Mouse (Mus musculus) limb, embryonic 13.5 days (tissue): Measurements from ENCODE around the gene Foxi3. TPM values are rescaled to one million over a fixed set of nuclear protein-coding genes. Genes with fewer than 3 reads are reported as not detected.

Experiments
- ATAC-seq: fragments of 200-750 bp; cut with Nextera tagmentation; 2 replicates; pipeline ENCODE4 v1.8.0; 2017; ENCODE audit warnings: low read depth, moderate number of reproducible peaks, moderate TSS enrichment; ENCODE audit not compliant: low FRiP score
- H3K27ac ChIP-seq: fragments of 300-500 bp; sonication (generic); 2 replicates; pipeline ENCODE4 v1.5.1; 2015; ENCODE audit warnings: inconsistent platforms, mild to moderate bottlenecking, moderate library complexity
- H3K27me3 ChIP-seq: fragments of 300-500 bp; sonication (generic); 2 replicates; pipeline ENCODE4 v1.6.1; 2015; ENCODE audit warnings: mild to moderate bottlenecking, inconsistent platforms
- H3K36me3 ChIP-seq: fragments of 300-500 bp; sonication (generic); 2 replicates; pipeline ENCODE4 v1.6.1; 2015; ENCODE audit warnings: inconsistent platforms, mild to moderate bottlenecking, moderate library complexity
- H3K4me1 ChIP-seq: fragments of 300-500 bp; sonication (generic); 2 replicates; pipeline ENCODE4 v1.6.1; 2015; ENCODE audit warnings: inconsistent platforms
- H3K4me2 ChIP-seq: fragments of 300-500 bp; sonication (generic); replicated peaks from 2 replicates; pipeline ENCODE4 v1.6.1; 2015; ENCODE audit warnings: inconsistent platforms, mild to moderate bottlenecking, moderate library complexity
- H3K4me3 ChIP-seq: fragments of 300-500 bp; sonication (generic); 2 replicates; pipeline ENCODE4 v1.5.1; 2015; ENCODE audit warnings: moderate library complexity, mild to moderate bottlenecking, inconsistent platforms
- H3K9ac ChIP-seq: fragments of 300-500 bp; sonication (generic); 2 replicates; pipeline ENCODE4 v1.6.1; 2015; ENCODE audit warnings: mild to moderate bottlenecking, inconsistent platforms
- H3K9me3 ChIP-seq: fragments of 300-500 bp; sonication (generic); 2 replicates; pipeline ENCODE4 v1.6.1; 2016; ENCODE audit warnings: inconsistent platforms
- WGBS: fragments of 180-500 bp; shearing (Covaris S2); methylation state at CpG from one replicate; pipeline ENCODE4 v1.1.7; 2015; 5-methylcytosine and 5-hydroxymethylcytosine counted together
- polyA plus RNA-seq: library from polyadenylated mRNA; unstranded; fragments of >200 nt; fragmentation: Nextera tagmentation; extraction: Ambion mirVana; gene quantifications from 2 replicates; pipeline ENCODE4 v1.2.1, GENCODE M21; 2015

Foxi3 gene
- polyA plus RNA-seq, 1 experiment from 2014 or later, result 0.15 TPM

DNA sequence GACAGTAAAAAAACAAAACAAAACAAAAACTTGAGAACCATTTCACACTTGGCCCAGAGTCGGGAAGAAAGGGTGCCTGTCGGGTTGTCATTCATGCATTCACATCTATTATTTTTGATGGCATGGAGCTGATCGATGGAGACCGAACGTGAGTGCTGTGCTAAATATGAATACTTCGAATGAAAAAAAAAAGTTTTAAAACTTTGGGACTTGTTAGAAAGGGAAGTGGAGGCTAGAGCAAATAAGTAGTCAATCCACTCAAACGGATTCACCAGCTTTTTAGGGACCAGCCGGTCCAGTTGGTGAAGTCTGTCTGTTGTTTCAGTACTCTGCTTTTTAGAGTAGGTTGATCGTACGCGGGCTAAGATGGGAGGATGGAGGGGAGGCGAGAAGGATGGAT lies 490 bp upstream of the Foxi3 start:
- Histone ChIP-seq H3K9me3 (no peaks in the 10 kb centered on the region), H3K4me1 (peaks cover 12% of the 10 kb centered on the region), H3K4me3 (peak overlapping the region; percentile 58), H3K36me3 (no peaks in the 10 kb centered on the region), H3K27ac (no peak overlapping the region), H3K4me2 (peak overlapping the region; percentile 97), H3K9ac (peak overlapping the region; percentile 62), H3K27me3 (peaks cover 82% of the 10 kb centered on the region)
- ATAC-seq, result no peak
- 1% methylated on average over 12 of the region's 12 CpGs for WGBS

GRCm38 (mm10) chr6:70956936-70957335 lies 605 bp downstream of the Foxi3 start:
- peak overlapping the region; percentile 58 for H3K4me3 ChIP-seq
- under 1% methylated on average over 34 of the region's 34 CpGs for WGBS
- H3K9me3 ChIP-seq, result no peaks in the 10 kb centered on the region
- peak overlapping the region; percentile 97 for H3K4me2 ChIP-seq
- no peak for ATAC-seq
- H3K36me3 ChIP-seq, result no peaks in the 10 kb centered on the region
- H3K27me3 ChIP-seq, result peaks cover 85% of the 10 kb centered on the region
- peaks cover 12% of the 10 kb centered on the region for H3K4me1 ChIP-seq
- H3K27ac ChIP-seq, result no peak overlapping the region
- peak overlapping the region; percentile 62 for H3K9ac ChIP-seq

GRCm38 (mm10) chr6:70957341-70957940 lies 1.1 kb downstream of the Foxi3 start:
- no peak overlapping the region for H3K27ac ChIP-seq
- no peak for ATAC-seq
- no peaks in the 10 kb centered on the region for H3K9me3 ChIP-seq
- H3K4me3 ChIP-seq, result peak overlapping the region; percentile 58
- H3K36me3 ChIP-seq, result no peaks in the 10 kb centered on the region
- 15% methylated on average over 7 of the region's 7 CpGs for WGBS
- H3K9ac ChIP-seq, result no peak overlapping the region
- peaks cover 12% of the 10 kb centered on the region for H3K4me1 ChIP-seq
- H3K4me2 ChIP-seq, result peak overlapping the region; percentile 97
- peaks cover 83% of the 10 kb centered on the region for H3K27me3 ChIP-seq

DNA sequence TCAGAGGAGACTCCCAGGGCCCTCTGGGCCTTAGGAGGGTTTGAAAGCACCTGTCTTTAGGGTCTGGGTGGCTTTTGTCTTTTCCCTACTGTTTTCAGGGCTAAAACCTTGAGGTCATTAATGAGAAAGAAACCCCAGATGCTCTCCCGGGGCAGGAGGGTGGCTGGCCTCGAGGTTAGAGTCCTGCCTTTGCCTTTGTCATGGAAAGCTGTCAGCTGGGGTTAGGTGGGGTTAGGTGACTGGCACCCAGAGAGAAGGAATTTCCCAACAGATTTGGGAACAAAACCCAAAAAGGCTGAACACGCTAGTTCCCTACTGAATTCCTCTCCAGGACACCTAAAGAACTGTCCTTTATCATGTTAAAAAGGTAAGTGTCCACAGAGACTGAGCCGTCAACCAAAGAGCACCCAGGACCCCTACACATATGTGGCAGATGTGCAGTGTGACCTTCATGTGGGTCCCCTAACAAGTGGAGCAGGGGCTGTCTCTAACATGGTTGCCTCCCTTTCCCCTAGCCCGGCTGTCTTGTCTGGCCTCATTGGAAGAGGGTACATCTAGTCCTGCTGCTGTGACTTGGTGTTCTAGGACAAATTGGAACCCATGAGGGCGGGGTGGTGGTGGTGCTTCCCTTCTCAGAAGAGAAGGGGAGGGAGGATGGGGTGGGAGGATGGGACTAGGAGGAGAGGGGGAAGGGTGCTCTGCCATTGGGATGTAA lies 7.9 kb downstream of the Foxi3 start:
- no peaks in the 10 kb centered on the region for H3K9me3 ChIP-seq
- ATAC-seq, result no peak
- no peak overlapping the region for H3K9ac ChIP-seq
- H3K4me3 ChIP-seq, result no peak overlapping the region
- H3K4me1 ChIP-seq, result peaks cover 17% of the 10 kb centered on the region
- H3K27me3 ChIP-seq, result peaks cover 68% of the 10 kb centered on the region
- H3K27ac ChIP-seq, result no peak overlapping the region
- H3K36me3 ChIP-seq, result no peaks in the 10 kb centered on the region
- H3K4me2 ChIP-seq, result no peak overlapping the region
- WGBS, result 40% methylated on average over 6 of the region's 6 CpGs

GRCm38 (mm10) chr6:70965694-70966093 lies 9.4 kb downstream of the Foxi3 start:
- 18% methylated on average over 7 of the region's 7 CpGs for WGBS
- Histone ChIP-seq H3K36me3 (no peaks in the 10 kb centered on the region), H3K9ac (no peak overlapping the region), H3K4me2 (no peak overlapping the region), H3K4me1 (peaks cover 17% of the 10 kb centered on the region), H3K27me3 (peaks cover 54% of the 10 kb centered on the region), H3K9me3 (no peaks in the 10 kb centered on the region), H3K27ac (no peak overlapping the region), H3K4me3 (no peak overlapping the region)
- ATAC-seq, result no peak

DNA sequence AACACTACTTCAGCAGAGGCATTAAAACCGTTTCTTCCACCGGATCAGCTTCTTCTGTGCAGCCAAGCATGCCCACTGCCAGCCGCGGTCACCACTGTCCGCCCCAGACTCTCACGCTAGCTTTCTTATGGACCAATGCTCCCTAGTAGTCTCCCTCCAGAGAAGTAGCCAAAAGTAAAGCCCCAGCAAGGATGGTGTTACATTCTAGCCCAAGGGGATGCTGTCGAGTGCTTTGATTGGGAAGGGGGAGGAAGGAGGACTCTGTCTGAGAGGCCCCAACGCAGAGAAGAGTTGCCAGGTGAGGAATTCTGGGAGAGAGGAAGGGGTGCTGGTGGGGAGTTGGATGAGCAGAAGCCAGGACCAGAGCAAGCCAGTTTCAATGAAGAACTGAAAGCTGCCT lies 11.1 kb downstream of the Foxi3 start:
- no peaks in the 10 kb centered on the region for H3K9me3 ChIP-seq
- H3K9ac ChIP-seq, result peak overlapping the region; percentile 39; the same call in 1 of the 2 replicates
- no peaks in the 10 kb centered on the region for H3K36me3 ChIP-seq
- peaks cover 17% of the 10 kb centered on the region for H3K4me1 ChIP-seq
- peaks cover 45% of the 10 kb centered on the region for H3K27me3 ChIP-seq
- no peak overlapping the region for H3K27ac ChIP-seq
- peak overlapping the region; percentile 31 for H3K4me3 ChIP-seq
- WGBS, result 2% methylated on average over 8 of the region's 8 CpGs
- peak overlapping the region; percentile 61 for H3K4me2 ChIP-seq
- no peak for ATAC-seq

- no peaks in the 10 kb centered on the region for H3K36me3 ChIP-seq
- 71% methylated on average over 4 of the region's 4 CpGs for WGBS
- peaks cover 37% of the 10 kb centered on the region for H3K27me3 ChIP-seq
- no peak for ATAC-seq
- 0 out of 2 replicates have a peak overlapping the region, but pooled peaks have one; percentile 61 for H3K4me2 ChIP-seq
- H3K4me3 ChIP-seq, result no peak overlapping the region
- no peaks in the 10 kb centered on the region for H3K9me3 ChIP-seq
- H3K4me1 ChIP-seq, result peaks cover 19% of the 10 kb centered on the region
- no peak overlapping the region for H3K9ac ChIP-seq
- H3K27ac ChIP-seq, result no peak overlapping the region
Observed at GRCm38 (mm10) chr6:70968291-70968690, 12.0 kb downstream of the Foxi3 start.

- ATAC-seq, result no peak
- Histone ChIP-seq H3K9me3 (no peaks in the 10 kb centered on the region), H3K4me3 (no peak overlapping the region), H3K36me3 (no peaks in the 10 kb centered on the region), H3K27me3 (no peaks in the 10 kb centered on the region), H3K4me1 (peaks cover 10% of the 10 kb centered on the region; the same call in 1 of the 2 replicates), H3K9ac (no peak overlapping the region), H3K27ac (no peak overlapping the region), H3K4me2 (no peak overlapping the region)
- 43% methylated on average over 3 of the region's 3 CpGs for WGBS
Observed at GRCm38 (mm10) chr6:70973066-70973465, 16.7 kb downstream of the Foxi3 start.

DNA sequence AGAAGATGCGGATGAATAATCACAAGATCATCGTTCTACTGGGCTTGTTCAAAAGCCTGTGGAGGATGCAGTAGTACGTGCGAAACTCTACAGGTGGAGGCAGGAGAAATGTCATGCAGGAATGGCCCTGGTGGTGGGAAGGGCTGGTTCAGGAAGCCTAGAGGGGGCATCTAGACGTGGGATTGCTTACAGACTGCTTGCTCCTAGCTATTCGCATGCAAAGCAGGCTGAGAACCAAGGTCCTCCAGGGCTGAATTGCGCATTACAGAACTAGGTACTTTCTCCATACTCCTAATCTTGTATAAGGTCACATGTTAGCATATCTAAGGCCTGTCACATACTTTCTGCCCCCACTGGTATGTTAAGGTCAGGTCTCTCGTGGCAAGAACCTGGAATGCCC lies 24.7 kb downstream of the Foxi3 start:
- no peak for ATAC-seq

GRCm38 (mm10) chr6:70982416-70982815 lies 26.1 kb downstream of the Foxi3 start:
- 68% methylated on average over 1 of the region's 1 CpGs for WGBS
- Histone ChIP-seq H3K36me3 (no peaks in the 10 kb centered on the region), H3K27me3 (no peaks in the 10 kb centered on the region), H3K4me3 (no peak overlapping the region), H3K27ac (no peak overlapping the region), H3K4me2 (no peak overlapping the region), H3K9me3 (no peaks in the 10 kb centered on the region), H3K9ac (no peak overlapping the region), H3K4me1 (0 out of 2 replicates have a peak, but pooled peaks cover 3% of the 10 kb centered on the region)
- no peak for ATAC-seq

More for the DNA sequence above, 24.7 kb downstream of the Foxi3 start:
- WGBS, result 79% methylated on average over 8 of the region's 8 CpGs
- Histone ChIP-seq H3K4me1 (no peaks in the 10 kb centered on the region), H3K9ac (no peak overlapping the region), H3K27ac (no peak overlapping the region), H3K4me3 (no peak overlapping the region), H3K4me2 (no peak overlapping the region), H3K36me3 (no peaks in the 10 kb centered on the region), H3K9me3 (no peaks in the 10 kb centered on the region), H3K27me3 (no peaks in the 10 kb centered on the region)

- Histone ChIP-seq H3K27me3 (no peaks in the 10 kb centered on the region), H3K9me3 (no peaks in the 10 kb centered on the region), H3K9ac (no peak overlapping the region), H3K4me2 (no peak overlapping the region), H3K36me3 (no peaks in the 10 kb centered on the region), H3K4me3 (no peak overlapping the region), H3K27ac (no peak overlapping the region), H3K4me1 (0 out of 2 replicates have a peak, but pooled peaks cover 3% of the 10 kb centered on the region)
- ATAC-seq, result no peak
- 65% methylated on average over 8 of the region's 8 CpGs for WGBS
Observed at GRCm38 (mm10) chr6:70986683-70987082, 30.4 kb downstream of the Foxi3 start.

DNA sequence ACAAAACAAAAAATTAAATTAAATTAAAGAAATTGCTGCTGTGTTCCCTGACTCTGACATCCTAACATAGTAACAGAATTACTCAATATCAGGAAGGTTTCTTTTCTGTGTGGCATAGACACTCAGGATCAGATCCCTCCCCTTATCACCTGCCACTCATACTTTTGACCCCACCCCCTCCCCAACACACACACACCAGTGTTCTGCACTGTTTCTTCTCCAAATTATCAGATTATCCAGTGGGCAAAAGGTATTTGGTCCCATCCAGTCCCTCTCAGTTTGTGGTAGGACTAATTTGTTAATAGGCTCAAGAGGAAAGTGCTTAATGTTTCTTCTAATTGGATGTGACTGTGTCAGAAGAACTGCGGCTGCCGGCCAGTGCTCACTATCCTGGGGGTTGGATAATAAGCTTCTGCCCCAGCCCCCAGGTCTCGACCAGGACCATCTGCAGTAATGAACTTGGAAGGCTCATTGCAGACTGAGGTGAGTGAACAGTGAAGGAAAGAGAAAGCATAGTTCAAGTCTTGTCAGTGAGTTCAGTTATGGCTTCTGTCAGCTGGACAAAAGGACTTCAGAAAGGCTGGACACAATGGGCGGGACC lies 39.9 kb downstream of the Foxi3 start:
- H3K27me3 ChIP-seq, result no peaks in the 10 kb centered on the region
- H3K4me3 ChIP-seq, result no peak overlapping the region
- no peaks in the 10 kb centered on the region for H3K9me3 ChIP-seq
- no peak overlapping the region for H3K9ac ChIP-seq
- no peak for ATAC-seq
- H3K36me3 ChIP-seq, result no peaks in the 10 kb centered on the region
- H3K4me2 ChIP-seq, result no peak overlapping the region
- H3K27ac ChIP-seq, result no peak overlapping the region
- 48% methylated on average over 4 of the region's 4 CpGs for WGBS
- no peaks in the 10 kb centered on the region for H3K4me1 ChIP-seq
